Mouse (Mus musculus): Measurements from ENCODE around the gene Zfp970.
"Not testable (repeated sequence)": the region's sequence is repeated elsewhere in the genome, so short reads cannot be mapped to it uniquely, and the experiment has no call there.

The Zfp970 gene

DNA sequence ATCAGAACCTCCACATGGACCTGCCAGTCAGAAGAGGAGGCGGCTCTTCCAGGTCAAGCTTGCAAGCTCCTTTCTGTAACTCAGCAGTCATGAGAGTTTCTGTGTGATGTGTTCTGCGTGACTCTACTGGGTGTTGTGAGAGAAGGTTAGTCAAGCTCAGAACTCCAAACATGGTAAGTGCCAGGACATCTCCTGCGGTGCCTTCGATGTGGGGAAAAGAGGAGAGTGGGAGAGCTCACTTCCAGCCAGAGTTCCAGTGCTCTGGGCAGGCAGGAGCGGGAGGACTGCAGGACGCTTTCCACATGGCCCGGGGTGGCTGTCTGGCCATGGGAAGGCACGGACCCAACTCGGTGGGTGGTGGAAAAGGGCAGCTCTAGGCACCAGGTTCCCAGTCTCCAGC is at the start of gene Zfp970:
Gene Zfp970, plus strand, starts transcription at position 58 of the 400 bp plus-strand sequence.
- DNase-seq (ENCODE audit: low read depth, low spot score), result not testable (repeated sequence)

DNA sequence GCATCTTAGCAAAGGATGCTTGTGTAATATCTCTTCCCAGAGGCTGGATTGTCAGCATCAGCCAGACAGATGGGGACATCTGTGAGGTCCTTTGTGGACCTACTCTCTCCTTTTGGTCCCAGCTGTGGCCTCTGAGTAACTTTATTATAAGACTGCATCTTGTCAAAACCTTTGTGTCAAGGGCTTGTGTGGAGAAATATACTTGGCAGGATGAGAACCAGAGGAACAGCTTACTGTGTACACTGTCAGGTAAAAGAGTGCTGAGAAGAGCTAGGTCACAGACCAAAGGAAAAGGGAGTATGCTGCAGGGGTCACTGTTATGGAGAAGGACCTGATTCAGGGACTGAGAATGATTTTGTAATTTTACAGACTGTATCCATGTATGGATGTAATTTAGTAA is 3.7 kb downstream of the Zfp970 start:
- not testable (repeated sequence) for DNase-seq (ENCODE audit: low read depth, low spot score)

DNA sequence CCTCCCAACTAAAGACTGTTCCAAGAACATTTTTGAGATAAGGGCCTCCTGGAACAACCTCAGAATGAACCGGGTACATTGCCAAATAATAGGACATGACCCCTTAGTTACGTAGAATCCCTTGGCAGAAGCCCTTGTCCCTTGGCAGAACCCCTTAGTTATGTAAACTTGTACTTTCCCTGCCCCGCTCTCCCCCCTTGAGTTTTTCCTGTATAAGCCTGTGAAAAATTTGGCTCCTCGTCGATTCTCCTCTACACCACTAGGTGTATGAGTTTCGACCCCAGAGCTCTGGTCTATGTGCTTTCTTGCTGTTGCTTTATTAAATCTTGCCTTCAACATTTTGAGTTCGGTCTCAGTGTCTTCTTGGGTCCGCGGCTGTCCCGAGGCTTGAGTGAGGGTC is 7.7 kb downstream of the Zfp970 start:
- DNase-seq (ENCODE audit: low read depth, low spot score), result not testable (repeated sequence)

GRCm38 (mm10) chr2:177481971-177482370 is 17.4 kb downstream of the Zfp970 start:
- not testable (repeated sequence) for DNase-seq (ENCODE audit: low read depth, low spot score)

DNA sequence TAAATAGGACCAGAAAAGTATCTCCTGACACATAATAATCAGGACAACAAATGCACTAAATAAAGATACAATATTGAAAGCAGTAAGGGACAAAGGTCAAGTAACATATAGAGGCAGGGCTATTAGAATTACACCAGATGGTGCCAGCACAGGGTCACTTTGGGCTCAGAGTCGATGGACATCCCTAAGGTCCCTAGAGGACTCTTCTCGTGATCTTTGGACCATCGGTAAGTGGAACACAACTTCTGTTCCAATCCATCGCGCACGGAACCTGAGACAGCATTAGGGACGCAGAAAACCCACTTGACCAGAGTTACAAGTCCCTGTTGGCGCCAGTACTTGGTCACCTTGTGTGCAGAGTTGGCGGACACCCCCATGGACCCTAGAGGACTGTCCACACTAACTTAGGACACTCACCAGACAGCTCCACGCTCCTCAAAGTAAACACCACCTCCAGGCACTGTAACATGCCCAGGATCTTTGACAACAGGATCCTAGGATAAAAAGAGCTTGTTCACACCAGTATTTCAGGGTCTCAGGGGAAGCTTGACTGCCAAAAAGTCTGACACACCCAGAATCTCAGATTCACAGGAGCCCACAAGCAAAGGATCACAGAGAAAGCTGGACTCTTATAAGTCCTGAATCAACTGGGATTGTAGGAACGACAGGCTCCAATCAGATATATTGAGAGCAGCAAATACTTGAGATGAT is 18.9 kb downstream of the Zfp970 start:
- DNase-seq (ENCODE audit: low read depth, low spot score), result not testable (repeated sequence)

- peak; percentile 5 for DNase-seq (ENCODE audit: low read depth, low spot score)
Measured at GRCm38 (mm10) chr2:177498067-177498466, 33.5 kb downstream of the Zfp970 start, which contains the start of gene Gm14403. Gm14403 (plus strand) TSS chr2:177498215.

GRCm38 (mm10) chr2:177499182-177499581 is 34.6 kb downstream of the Zfp970 start:
- DNase-seq (ENCODE audit: low read depth, low spot score), result not testable (repeated sequence)

DNA sequence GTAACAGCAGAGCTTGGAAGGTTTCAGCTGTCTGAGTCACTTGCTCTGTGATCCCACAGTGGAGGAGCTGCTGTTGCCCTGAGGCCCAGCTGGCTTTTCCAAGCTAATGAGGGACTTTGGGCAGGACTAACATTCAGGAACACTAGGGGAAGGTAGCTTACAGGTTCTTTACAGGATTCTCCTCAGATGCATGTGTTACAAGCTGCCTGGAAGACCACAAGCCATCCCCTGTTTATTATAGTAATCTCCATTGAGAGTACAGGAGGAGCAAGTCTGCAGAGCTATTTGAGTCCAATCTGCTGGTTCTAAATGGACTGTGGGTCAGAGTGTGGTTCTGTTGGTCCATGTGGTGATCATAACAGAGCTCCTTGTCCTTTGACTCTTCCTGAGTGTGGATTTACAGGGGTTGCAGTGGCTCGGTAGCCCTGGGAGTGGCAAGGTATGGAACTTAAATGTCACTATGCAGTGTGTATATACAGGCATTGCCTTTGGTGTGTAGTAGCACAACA is 40.7 kb downstream of the Zfp970 start:
- not testable (repeated sequence) for DNase-seq (ENCODE audit: low read depth, low spot score)

DNA sequence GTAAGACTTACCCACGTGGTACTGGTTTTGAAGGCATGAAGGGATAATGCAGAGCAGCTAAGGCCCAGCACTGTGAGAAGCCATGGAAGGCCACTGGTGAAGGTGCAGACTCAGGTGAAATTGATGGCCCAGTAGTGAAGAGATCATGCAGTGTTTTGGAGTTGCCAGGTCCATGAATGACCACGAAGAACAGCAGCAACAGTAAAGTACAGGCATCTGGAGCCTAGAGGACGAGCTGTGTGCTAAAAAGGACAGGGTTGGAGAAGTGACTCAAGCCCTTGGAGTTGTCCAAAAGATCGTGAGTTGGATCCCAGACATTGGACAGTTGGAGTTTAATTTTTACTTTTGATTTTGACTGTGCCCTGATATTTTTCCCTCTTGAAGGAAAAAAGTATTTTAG is 46.8 kb downstream of the Zfp970 start:
- not testable (repeated sequence) for DNase-seq (ENCODE audit: low read depth, low spot score)

GRCm38 (mm10) chr2:177511972-177512371 is 47.4 kb downstream of the Zfp970 start:
- DNase-seq (ENCODE audit: low read depth, low spot score), result not testable (repeated sequence)

GRCm38 (mm10) chr2:177513991-177514479 is 49.5 kb downstream of the Zfp970 start:
- not testable (repeated sequence) for DNase-seq (ENCODE audit: low read depth, low spot score)

- DNase-seq (ENCODE audit: low read depth, low spot score), result not testable (repeated sequence)
Measured at GRCm38 (mm10) chr2:177517746-177518145, 53.2 kb downstream of the Zfp970 start.

DNA sequence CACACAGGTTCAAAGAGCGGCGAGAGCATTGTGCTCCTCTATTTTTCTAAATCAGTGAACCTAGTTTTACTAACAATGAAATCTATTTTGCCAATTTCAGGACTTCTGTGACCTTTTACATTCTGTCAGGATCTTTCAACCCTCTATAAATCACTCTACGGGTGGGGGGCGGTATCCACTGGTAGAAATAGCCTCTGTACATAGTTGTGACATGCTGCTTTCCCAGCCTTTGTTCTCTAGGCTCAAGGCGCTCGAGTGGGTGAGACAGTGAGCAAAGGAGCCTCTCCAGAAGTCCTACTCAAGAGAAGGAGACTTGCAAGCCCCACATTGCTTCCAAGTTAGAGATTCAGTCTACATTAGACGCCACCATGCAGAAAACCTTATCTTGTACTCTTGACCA is 53.8 kb downstream of the Zfp970 start:
- DNase-seq (ENCODE audit: low read depth, low spot score), result not testable (repeated sequence)

DNA sequence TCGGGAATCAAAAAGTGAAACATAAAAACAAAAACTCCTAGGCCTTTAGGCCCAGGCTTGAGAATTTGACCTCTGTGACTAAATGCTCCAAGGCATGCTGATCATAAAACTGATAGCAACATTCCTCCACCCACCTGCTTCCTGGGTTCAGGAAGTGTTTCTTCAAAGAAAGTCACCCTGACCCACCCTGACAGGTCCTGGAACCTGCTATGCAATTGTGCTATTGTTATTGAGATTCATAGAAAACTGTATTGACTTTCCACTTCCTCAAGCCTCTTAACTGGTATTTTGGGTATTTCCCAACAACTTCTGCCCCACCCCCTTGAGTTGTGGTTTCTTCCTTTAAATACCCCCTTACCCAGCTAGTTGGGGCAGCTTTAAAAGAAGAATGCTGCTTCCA is 54.4 kb downstream of the Zfp970 start:
- DNase-seq (ENCODE audit: low read depth, low spot score), result not testable (repeated sequence)

GRCm38 (mm10) chr2:177520035-177520434 is 55.5 kb downstream of the Zfp970 start:
- DNase-seq (ENCODE audit: low read depth, low spot score), result no peak

DNA sequence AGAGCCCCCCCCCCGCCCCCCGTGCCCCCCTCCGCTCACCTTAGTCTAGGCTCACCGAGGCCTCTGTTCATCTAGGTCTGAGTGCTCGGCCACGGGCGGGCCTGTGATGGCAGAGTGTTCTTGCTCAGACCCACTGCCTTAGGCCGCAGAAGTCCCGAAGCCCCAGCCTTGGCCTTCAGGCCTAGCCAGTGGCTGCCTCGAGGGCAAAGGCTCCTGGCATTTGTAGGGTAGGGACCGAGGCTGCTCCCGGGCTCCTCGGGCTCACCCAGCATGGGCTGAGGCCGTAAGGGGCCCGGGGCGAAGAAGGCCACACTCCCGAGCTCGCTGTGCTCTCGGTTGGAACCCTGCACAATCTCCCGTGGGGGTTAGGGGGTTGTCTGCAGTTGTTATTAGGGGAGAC is 58.5 kb downstream of the Zfp970 start:
- DNase-seq (ENCODE audit: low read depth, low spot score), result no peak

DNA sequence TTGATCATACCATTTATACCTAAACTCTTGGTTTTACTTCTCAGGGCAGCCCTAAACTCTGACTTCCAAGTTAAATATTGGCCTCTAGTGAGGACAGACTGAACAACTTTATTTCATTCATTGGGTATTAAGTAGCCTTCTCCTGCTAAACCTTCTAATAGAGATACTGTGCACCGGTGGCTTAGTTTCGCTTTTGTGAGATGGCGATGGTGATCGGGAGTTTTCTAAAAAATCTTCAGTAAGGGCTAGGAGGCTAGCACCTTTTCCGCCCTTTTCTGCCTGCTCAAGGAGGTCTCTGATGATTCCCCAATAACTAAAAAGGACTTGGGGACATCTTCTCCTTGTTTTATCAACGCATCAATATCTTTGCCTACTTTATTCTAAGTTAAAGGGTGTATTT is 59.1 kb downstream of the Zfp970 start:
- not testable (repeated sequence) for DNase-seq (ENCODE audit: low read depth, low spot score)

- DNase-seq (ENCODE audit: low read depth, low spot score), result not testable (repeated sequence)
Measured at GRCm38 (mm10) chr2:177524171-177524570, 59.6 kb downstream of the Zfp970 start.

All from WW6 (cell line).